12 mouse cellular contexts compared by ENCODE assay signal in the genomic region with DNA sequence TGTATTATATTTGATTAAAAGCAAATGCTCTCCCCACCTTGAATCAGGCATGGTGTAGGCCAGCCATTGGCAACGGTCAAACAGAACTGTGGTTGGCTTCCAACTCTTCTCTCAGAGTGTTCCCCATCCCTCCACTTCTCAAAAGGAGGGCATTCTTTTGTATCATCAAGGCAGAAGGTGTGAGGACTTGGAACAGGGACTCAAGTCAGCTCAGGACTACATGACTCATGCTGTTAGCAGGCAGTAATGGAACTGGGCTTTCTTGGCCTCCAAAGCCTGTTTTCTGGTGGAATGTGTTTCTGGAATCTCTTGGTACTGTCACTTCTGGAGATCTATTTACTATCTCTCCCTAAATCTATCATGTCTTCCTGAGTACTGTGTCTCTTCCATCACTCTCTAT.
"Had no signal": no experiment of that assay in that cellular context is flagged by ENCODE, and none has a peak within 500 bp of the region (broad histone marks: within the 10 kb centered on the region; RNA-seq: fewer than 3 reads in every experiment).

No protein-coding gene starts in this region.

- DNase-seq: retina, postnatal 1 day; right cerebral cortex, adult 18-20 months; right cerebral cortex, postnatal 14 days; right cerebral cortex, postnatal 25 days; right cerebral cortex, postnatal 4 days; spleen, adult 18-20 months; thymus, adult 18-20 months; thymus, adult 2 months; thymus, postnatal 14 days; thymus, postnatal 25 days; thymus, postnatal 36 days; thymus, postnatal 4 days had no signal
